Mouse (Mus musculus) embryonic fibroblast, embryonic 13.5 days (primary cell): Measurements from ENCODE around the gene Mien1.

Source experiments
- CTCF ChIP-seq: IDR thresholded peaks from 2 replicates; pipeline ENCODE4 v1.5.1; 2011; ENCODE audit warnings: mild to moderate bottlenecking, control low read depth, low read length, moderate library complexity, borderline replicate concordance; ENCODE audit not compliant: insufficient read depth
- POLR2A ChIP-seq: IDR thresholded peaks from 2 replicates; pipeline ENCODE4 v1.6.1; 2011; ENCODE audit warnings: low read depth, mild to moderate bottlenecking, control low read depth, low read length, moderate library complexity

- TF ChIP-seq CTCF: no peak
- TF ChIP-seq POLR2A: no peak
Measured at GRCm38 (mm10) chr11:98462255-98462654, 23.5 kb upstream of the Mien1 start.
